Mouse (Mus musculus): ENCODE data around the gene Cped1.

The Cped1 gene

DNA sequence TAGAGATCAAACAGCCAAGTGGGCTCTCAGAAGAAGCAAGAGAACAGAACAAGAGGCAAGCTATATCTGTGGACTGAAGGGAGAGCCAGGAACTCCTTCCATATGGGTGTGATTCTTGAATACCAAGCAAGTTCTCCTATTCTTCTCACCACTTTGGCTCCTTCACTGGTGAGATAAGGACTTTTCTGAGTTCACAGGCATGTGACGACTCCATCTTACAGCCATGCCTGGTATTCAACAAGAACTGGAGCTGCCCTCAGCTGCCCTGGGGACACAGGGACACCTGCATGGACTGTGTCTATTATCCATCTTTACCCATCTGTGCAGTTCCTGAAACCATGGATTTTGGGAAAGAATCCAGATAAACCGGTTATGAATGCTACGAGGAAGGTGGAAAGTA, 15.2 kb downstream of the Cped1 start:
- no peak for DNase-seq

DNA sequence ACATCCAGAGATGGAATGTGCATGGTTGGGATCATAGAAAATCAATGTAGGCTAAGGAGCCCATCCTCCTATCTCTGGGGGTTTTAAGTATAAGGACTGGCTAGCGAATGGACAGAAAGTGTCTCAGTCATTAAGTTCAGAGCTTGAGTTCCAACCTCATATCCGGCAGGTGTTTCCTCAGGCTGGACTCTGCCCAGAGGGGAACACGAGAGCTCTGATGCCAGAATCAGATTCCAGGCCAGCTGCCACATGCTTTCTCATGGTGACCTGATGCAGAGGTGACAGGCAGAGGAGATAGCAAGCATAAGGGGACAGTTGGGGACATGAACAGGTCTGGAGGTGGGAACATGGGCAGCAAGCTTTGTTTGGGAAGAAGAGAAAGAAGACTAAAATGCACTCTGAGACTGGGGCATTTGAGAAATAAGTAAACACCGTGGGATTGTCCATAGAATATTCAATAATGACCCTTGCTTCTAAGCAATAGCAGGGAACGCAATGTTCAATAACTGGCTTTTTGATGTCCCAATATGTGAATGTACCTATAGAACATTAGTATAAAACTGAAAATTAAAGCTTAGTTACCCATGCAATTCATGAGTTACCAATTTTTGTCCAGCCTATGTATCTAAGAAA, 15.7 kb downstream of the Cped1 start:
- no peak for DNase-seq

DNA sequence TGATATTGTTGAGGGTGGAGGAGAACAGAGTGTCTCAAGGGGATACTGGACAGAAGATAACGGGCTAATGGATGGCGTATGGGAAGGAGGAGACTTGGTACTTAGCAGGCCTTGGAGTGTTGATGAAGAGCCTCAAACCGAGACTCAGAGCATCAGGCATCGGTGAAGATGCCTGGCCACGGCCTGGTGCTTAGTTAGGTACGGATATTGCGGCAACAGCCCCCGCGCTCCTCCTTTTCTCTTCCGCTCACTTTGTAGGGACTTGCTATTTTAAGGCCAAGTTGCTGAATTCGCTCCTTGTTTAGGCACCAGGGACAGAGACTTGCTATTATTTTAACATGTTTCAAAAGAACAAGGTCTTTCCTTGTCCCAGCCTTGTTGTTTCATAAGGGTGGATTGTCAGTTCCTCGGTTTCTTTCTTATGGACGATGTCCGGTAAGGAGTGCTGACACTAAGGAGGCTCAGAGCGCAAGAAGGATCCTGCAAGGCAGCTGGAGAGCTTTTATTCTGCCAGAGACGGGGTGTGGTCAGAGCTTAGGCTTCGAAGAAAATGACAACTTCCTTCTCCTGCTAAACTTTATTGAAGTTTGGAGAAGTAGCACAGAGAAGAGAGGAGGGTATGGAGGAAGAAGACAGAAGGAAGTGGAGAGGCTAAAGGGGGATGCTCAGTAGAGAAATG, 16.9 kb downstream of the Cped1 start:
- DNase-seq: no peak

DNA sequence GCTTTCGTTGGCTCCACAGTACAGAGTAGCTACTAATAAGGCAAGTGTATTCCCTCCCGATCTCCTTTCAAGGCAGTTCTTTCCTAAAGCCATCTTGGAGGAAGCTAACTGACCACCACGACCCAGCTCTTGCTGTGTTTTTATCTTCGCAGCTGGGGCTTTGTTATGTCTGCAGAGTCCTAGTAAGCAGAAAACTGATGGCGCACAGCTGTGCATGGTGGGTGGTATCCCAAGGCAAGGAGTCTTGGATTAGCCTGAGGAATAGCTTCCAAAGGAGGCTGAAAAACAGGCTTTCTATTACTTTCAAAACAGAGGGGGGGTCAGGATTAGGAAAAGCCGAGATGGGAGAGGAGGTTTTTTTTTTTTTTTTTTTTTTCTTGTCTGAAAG, 17.5 kb downstream of the Cped1 start:
- no peak for DNase-seq

DNA sequence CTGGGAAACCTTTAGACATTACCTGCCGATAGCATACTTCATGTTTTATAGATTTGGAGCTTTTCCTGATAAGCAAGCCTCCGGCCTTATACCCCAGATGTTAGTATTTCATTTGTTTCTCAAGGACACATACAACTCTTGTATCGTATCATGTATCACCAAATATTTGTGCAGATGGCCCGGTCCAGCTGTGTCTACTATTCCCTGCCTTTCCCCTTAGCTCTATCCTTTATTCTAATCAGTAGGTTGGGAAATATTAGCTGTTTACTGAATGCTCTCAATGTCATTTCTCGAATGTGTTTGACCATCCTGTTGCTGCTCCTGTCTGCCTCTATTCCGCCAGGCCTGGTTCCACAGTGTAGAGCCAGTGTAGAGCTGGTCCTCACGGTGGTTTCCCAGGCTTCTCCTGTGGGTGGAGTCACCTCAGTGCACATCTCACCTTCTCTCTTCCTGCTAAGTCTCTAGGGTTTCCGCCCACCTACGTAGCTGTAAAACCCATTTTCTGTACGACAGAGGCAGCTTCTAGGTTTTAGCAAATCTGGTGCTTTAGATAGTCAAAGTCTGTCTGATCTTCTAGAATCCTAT, 18.3 kb downstream of the Cped1 start:
- no peak for DNase-seq

DNA sequence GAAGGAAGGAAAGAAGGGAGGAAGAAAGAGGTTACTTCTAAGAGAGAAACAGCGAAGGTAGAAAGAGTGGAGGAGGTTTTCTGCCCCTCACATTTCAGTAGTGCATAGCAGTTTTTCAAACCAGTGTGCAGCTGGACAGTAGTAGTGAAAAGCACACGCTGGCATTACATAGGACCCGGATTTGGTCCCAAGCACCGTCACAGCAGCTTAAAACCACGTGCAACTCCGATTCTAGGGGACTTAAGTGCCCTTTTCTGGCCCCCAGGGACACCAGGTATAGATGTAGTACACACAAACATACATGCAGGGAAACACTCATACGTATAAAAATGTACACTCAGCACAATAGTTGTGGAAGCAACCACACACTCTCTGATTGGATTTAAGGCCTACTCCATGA, 22.6 kb downstream of the Cped1 start:
- DNase-seq: no peak

DNA sequence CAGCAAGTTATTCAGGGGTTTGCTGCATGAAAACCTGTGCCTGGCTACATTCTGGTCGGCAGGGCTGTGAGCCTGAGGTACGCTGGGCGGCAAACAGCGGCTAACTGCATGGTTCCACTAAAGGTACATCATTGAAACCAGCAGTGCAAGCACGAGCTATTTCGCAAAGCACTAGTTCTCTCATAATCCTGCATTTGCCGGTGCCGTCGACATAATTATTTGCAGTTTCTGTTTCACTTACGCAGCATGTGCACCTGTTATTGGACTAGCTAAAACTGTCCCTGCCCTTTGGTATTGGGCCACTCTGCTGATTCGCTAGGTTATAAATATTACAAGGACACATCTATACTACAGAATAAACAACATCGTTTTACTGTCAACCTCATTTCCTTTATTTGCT, 24.5 kb downstream of the Cped1 start:
- no peak for DNase-seq

DNA sequence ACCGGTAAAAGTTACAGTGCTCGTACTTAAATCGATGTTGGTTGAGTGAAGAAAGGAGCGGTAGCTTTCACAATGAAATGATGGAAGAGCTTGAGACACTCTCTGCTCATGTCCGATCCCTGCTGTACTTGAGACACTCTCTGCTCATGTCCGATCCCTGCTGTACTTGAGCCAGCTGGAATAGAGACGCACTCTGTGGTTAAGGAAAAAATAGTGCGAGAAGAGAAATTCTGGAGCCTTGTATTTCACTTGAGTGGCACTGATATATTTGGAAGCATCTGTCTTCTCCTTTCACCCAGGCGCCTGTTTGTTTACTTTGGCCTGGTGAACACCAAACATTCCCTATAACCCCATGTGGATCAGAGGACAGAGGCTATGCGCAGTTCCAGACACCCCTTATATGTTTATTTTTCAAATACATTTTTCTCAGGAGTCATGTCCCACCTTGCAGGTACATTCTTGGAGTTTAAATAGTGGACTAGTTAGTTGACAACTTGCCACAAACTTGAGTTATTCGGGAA, 25.1 kb downstream of the Cped1 start:
- no peak for DNase-seq

DNA sequence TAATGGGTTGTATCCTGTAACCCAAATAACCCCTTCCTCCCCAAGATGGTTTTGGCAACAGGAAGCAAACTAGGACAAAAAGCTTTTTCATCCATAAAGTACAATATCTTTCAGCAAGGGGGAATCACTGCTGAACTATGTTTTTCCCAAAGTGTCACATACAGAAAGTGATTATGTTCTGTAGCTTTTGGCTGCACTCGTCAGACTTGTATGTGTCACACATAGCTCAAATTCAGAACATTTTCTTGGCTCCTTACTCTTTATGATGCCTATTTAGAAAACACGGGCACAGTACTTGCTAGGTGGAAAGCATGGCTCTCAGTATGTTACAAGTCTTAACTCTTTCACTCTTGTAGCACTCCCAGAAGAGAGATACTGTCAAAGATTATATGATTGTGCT, 25.8 kb downstream of the Cped1 start:
- no peak for DNase-seq

DNA sequence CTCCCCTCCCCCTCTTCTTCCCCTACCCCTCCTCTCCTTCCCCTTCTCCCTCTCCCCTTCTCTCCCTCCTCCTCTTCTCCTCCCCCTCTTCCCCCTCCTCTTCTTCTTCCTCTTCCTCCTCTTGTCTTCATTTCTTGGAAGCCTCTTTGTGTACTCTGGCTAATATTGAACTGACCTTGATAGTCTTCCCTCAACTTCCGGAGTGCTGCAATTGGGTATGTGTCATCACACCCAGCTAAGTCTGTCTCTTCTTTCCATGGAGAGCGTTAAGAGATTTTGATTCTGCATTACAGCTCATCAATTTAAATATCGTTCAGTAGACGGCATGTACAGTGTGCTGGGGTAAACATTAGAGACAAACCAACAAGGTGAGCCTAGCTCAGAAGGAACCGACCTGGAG, 26.4 kb downstream of the Cped1 start:
- DNase-seq: no peak

DNA sequence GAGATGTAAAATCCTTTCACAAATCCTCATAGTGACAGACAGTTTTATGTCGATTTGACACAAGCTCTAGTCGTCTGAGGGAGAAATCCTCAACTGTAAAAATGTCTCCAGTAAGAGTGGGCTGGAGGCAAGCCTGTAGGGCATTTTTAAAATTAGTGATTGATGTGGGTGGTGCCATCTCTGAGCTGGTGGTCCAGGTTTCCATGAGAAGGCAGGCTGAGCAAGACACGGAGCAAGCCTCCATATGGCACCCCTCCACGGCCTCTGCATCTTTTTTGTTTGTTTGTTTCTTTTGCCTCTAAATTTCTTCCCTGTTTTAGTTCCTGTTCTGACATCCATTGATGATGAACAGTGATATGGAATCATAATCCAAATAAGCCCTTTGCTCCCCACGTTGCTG, 26.8 kb downstream of the Cped1 start:
- DNase-seq: no peak

DNA sequence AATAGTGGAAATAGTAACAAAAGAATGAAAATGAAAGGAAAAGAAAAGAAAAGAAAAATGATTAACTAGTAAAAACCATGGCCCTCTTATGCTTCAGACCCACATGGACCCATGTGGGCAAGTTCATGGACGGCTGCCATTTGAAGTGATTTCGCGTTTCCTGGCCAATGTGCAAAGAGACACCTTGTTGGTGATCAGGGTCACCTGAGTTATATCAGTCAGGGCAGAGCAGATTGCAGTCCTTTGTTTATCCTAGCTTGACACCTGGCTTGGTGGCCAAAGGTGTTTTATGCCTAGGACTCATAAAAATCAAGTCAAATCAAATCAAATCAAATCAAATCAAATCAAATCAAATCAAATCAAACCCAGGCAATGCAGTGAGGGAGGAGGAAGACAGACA, 27.7 kb downstream of the Cped1 start:
- DNase-seq: no peak

DNA sequence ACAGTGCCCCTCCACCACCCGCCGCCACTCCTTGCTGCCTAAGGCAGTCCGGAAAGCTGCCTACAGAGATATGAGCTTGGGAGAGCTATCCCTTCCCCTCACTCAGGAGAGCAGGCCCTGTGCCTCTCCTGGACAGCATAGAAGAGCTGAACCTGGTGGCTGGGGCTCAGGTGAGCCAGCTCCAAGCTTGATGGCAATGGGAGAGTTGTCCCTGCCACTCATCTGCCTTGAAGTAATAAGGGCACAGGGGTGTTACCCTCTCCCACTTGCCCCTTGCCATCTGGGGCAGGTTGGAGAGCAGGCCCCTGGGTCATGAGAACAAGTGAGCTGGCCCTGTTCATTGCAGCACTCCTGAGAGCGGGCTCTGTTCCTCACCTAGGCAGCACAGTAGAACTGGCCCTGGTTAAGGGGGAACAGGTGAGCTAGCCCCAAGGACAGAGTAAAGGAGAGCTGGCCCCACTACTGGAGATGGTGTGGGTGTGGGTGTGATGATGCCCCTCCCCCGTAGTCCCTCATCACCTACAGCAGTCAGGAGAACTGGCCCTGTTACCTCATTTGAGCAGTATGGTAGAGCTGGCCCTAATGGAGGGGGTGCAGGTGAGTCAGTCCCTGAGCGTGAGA, 28.7 kb downstream of the Cped1 start:
- DNase-seq: no peak

DNA sequence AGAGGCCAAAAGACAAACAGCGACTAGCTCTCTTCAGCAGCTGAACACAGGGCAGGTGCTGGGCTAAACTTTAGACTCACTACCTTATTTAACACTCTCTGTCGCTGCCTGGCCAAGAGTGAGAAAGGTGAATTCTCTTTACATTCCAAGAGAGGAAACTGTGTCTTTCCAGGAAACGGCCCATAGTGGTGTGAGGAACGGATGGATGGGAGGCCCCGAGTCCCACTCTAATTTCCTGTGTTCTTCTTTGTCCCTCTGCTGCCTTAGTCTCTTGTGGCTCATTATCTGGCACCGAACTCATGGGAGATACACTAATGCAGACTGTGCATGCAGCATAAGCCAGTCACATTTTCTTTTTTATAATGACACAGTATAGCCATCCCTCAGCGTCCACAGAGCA, 31.9 kb downstream of the Cped1 start:
- no peak for DNase-seq

DNA sequence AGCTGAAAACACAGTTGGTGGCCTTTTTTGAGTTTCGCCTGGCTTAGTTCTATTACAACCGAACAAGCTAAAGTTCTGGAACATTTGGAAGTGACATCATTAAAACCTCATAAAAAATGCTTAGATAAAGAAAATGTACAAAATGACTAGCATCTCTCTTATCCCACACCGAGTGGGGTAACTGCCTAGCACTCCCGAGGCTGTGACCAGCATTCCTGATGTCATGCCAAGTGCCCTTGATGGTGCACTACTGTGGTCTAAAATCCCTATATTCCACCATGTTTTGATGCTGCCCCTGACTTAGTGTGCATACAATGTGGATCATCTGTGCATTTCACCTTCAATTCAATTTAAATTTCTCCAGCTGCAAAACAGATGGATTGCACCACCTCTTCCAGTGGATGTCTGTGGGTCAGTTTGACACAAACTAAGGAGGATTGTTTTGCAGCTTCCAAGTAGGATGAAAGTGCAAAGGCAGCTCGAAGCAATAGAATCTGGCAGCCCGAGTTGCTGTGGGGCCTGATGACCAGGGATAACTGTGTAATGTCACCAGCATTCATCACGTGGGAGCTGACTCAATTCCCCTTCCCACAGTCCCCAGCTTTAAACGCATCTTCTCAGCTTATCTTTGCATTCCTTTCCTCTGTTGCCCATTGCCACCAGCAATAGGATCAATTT, 33.2 kb downstream of the Cped1 start:
- DNase-seq: no peak

DNA sequence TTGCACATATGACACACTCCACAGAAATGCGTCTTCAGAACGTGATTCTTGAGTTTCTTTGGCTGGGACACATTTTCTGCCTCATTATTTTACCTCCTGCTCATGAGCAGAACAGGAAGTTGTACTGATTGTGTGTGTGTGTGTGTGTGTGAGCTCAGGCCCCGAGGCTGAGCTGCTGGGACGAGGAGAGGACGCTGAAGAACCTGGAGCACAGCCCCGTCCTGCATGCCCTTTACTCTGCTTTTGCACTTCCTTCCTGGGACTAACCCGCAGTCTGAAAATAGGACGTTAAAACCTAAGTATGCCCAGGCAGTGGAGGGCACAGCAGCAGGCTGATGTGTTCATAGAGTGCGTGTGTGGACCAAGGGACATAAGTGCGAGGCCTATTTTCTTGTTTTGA, 33.9 kb downstream of the Cped1 start:
- DNase-seq: no peak

DNA sequence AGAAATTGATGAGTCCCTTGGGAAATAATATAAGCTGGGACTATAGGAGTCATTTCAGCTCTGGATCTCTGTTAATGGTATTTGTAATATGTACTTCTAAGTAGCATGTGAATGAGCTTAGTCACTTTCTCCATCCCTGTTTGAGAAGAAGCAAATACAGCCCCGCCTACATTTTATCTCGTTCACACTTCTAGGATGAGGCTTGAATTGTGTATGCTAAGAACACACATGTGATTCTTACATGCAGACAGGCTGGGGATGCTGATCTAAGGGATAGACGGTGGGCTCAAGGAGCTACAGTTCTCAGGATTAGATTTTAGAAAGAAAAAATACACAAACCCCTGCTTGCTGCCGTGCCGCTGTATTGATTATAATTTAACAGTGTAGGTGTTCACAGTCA, 35.0 kb downstream of the Cped1 start:
- no peak for DNase-seq

DNA sequence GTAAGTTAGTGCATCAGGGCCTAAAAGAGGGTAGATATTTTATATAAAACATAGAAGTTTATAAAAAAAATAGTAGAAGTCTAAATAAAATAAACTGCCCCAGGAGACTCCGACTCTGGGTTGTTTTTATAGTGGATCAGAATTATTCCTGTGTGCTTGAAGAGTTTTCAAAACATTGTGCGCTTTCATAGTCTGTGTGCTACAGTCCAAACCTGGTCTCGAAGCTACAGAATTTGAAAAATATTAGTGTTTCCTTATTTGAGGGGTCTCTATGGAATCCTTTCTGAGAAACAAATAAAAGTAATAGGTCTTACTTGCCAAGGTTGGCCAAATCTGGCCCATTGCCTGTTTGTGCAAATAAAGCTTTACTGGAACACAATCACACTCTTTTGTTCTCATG, 35.6 kb downstream of the Cped1 start:
- DNase-seq: no peak

DNA sequence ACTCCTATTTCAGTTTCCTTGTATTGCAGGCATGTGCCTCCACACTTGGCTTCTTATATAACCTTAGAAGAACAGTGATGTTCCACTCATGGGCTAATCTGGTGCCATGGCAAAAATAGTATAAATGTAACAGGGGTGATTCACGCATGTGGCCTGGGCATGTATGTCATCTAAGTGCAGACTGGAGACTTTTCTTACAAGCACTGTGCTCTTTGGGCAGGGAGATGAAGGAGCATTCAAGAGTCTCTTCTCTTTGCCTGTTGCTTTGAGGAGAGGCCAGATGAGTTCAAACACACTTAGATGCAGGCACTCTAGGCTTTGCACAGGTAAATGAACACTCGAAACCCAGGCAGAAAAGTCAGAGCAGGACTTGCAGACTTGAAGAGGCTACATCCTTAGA, 38.5 kb downstream of the Cped1 start:
- DNase-seq: no peak

DNA sequence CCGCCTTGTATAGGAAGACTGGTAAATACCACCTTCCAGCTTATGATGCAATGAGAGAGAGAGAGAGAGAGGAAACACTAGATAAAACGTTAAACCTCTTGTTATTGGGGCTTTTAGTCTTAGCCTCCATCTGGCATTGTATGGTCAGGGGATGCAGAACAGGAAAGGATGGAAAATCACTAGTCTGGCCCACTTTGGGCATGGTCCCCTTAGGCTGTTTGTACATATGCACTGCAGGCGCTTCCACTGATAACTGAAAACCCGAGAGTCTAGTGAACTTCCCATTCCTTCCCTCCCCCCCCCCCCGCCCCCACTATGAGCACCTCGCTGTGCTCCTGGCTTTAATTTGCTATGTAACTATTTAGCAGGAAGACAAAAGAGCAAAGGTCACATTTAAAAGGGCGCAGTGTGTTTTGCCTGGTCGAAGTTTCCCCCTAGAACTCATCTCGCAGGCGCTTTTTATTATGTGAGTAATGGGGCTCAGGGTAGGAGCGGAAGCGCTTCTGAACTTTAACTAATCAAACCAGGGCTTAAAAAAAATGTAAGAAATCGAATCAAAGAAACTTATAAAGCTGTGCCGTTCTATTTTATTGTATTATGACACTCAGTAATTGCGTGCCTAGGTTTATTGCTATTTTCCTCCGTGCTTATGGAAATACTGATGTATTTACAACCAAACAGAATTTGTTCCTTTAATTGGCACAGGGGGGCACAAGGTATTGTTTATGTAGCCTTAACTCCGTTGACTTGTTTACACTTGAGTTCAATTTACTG, 40.1 kb downstream of the Cped1 start:
- DNase-seq: no peak

DNA sequence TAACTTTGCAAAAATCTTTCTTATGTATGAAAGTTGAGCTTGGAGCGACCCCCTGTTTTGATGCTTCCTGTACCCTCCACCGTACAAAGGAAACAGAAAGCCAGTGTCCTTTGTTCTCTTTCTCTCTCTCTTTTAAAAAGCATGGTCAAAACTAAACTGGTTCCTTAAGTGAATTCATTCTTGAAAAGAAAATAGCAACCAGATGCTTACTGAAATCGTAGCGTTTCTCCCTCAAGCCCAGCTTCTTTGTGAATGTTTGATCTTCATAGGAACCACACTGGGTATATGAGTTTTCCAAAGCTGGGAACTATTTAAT, 40.6 kb downstream of the Cped1 start:
- no peak for DNase-seq

DNA sequence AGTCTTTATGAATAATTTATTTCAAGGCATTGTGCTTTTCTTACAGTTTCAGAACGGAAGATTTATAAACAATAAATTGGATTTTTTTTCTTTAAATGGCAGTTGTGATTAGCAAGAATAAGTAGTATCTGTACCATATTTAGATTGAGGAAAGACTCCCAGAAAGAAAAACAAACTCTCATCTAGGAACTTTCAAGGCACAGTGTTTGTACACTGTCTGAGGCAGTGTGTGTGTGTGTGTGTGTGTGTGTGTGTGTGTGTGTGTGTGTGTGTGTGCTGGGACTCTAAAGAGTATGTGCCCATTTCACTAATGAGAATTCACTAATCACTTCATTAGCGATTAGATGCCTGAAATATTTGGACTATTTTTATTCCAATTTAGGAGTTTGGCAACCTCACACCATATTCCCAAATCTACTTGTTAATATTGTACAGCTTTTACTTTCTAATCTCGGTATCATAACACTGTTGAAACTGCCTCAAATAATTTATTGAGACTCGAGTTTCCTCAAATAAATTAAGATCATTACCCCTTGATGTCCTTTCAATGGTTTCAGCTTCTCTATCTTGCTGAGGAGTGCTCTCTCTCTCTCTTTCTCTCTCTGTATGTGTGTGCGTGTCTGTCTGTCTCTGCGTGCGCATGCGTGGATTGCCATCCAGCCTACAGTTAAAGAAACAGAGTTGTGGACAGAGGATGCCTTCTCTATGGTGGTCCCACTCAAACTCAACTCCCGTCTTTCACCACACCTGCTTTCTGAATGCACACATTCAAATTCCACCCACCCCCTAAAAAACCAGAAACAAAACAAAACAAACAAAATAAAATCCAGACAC, 41.3 kb downstream of the Cped1 start:
- no peak for DNase-seq

Measured in thymus, postnatal 4 days (tissue).